Mouse (Mus musculus): ENCODE results near the gene Ubl4b. TPM values are rescaled to one million over a fixed set of nuclear protein-coding genes. Genes with fewer than 3 reads are reported as not detected.

Gene Ubl4b
- total RNA-seq, 1 experiment from 2014 or later: not detected

- ATAC-seq (replicated peaks; ENCODE audit: insufficient number of reproducible peaks, low FRiP score, low TSS enrichment, poor library complexity, severe bottlenecking): no peak
Observed at GRCm38 (mm10) chr3:107533532-107533931, 21.3 kb downstream of the Ubl4b start.

GRCm38 (mm10) chr3:107530581-107530980 is 24.3 kb downstream of the Ubl4b start:
- ATAC-seq (replicated peaks; ENCODE audit: insufficient number of reproducible peaks, low FRiP score, low TSS enrichment, poor library complexity, severe bottlenecking): no peak

- ATAC-seq (replicated peaks; ENCODE audit: insufficient number of reproducible peaks, low FRiP score, low TSS enrichment, poor library complexity, severe bottlenecking): no peak
Observed at GRCm38 (mm10) chr3:107529182-107529581, 25.7 kb downstream of the Ubl4b start.

GRCm38 (mm10) chr3:107528401-107529118 is 26.3 kb downstream of the Ubl4b start:
- ATAC-seq (replicated peaks; ENCODE audit: insufficient number of reproducible peaks, low FRiP score, low TSS enrichment, poor library complexity, severe bottlenecking): no peak

GRCm38 (mm10) chr3:107524547-107524946 is 30.3 kb downstream of the Ubl4b start:
- ATAC-seq (replicated peaks; ENCODE audit: insufficient number of reproducible peaks, low FRiP score, low TSS enrichment, poor library complexity, severe bottlenecking): no peak

- ATAC-seq (replicated peaks; ENCODE audit: insufficient number of reproducible peaks, low FRiP score, low TSS enrichment, poor library complexity, severe bottlenecking): no peak
Observed at GRCm38 (mm10) chr3:107520931-107521330, 33.9 kb downstream of the Ubl4b start.

- no peak for ATAC-seq (replicated peaks; ENCODE audit: insufficient number of reproducible peaks, low FRiP score, low TSS enrichment, poor library complexity, severe bottlenecking)
Observed at GRCm38 (mm10) chr3:107517631-107518108, 37.2 kb downstream of the Ubl4b start, which contains the start of gene Slc6a17. TSS of gene Slc6a17 (minus strand) at chr3:107518018.

GRCm38 (mm10) chr3:107516776-107517630 is 37.9 kb downstream of the Ubl4b start:
- no peak for ATAC-seq (replicated peaks; ENCODE audit: insufficient number of reproducible peaks, low FRiP score, low TSS enrichment, poor library complexity, severe bottlenecking)

- no peak for ATAC-seq (replicated peaks; ENCODE audit: insufficient number of reproducible peaks, low FRiP score, low TSS enrichment, poor library complexity, severe bottlenecking)
Observed at GRCm38 (mm10) chr3:107515989-107516388, 38.9 kb downstream of the Ubl4b start.

GRCm38 (mm10) chr3:107511416-107511815 is 43.5 kb downstream of the Ubl4b start:
- no peak for ATAC-seq (replicated peaks; ENCODE audit: insufficient number of reproducible peaks, low FRiP score, low TSS enrichment, poor library complexity, severe bottlenecking)

GRCm38 (mm10) chr3:107508696-107509095 is 46.2 kb downstream of the Ubl4b start:
- ATAC-seq (replicated peaks; ENCODE audit: insufficient number of reproducible peaks, low FRiP score, low TSS enrichment, poor library complexity, severe bottlenecking): no peak

GRCm38 (mm10) chr3:107507966-107508365 is 46.9 kb downstream of the Ubl4b start:
- no peak for ATAC-seq (replicated peaks; ENCODE audit: insufficient number of reproducible peaks, low FRiP score, low TSS enrichment, poor library complexity, severe bottlenecking)

- no peak for ATAC-seq (replicated peaks; ENCODE audit: insufficient number of reproducible peaks, low FRiP score, low TSS enrichment, poor library complexity, severe bottlenecking)
Observed at GRCm38 (mm10) chr3:107506531-107506930, 48.3 kb downstream of the Ubl4b start.

GRCm38 (mm10) chr3:107505464-107506367 is 49.2 kb downstream of the Ubl4b start:
- ATAC-seq (replicated peaks; ENCODE audit: insufficient number of reproducible peaks, low FRiP score, low TSS enrichment, poor library complexity, severe bottlenecking): no peak

- no peak for ATAC-seq (replicated peaks; ENCODE audit: insufficient number of reproducible peaks, low FRiP score, low TSS enrichment, poor library complexity, severe bottlenecking)
Observed at GRCm38 (mm10) chr3:107504542-107504941, 50.3 kb downstream of the Ubl4b start.

GRCm38 (mm10) chr3:107503716-107504115 is 51.2 kb downstream of the Ubl4b start:
- ATAC-seq (replicated peaks; ENCODE audit: insufficient number of reproducible peaks, low FRiP score, low TSS enrichment, poor library complexity, severe bottlenecking): no peak

Measured in monocyte, adult 5-6 weeks (primary cell).